Mouse (Mus musculus): ENCODE results near the gene Usp33.

Gene Usp33

DNA sequence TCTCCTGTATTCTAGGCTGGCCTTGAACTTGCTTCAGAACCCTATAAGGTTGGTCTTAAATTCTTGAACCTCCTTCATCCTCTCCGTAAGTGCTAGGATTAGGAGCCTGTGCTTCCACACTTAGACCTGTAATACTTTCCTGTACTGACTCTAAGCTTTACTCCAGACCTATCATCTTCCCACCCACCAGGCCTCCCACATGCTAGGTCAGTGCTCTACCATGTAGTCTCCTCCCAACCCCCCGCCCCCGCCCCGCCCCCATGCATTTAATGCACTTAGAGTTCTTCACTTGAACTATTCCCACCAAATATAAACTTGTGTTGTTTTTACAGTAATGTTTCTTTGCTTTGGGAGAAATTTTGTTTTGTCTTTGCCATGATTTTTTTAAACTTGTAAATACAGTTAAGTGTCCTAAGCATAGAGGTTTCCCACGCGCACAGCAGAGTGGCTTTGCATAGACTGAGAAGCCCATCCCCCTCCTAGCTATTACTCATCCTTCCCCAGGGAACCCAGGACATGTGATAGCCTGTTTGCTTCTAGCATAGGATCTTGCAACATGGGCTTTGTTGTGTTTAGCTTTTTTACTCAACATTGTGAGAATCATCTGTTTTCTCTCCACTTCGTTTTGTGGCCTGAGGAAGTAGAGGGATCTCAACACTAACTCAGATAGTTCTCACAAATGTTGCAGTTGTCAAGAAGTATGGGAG, 55.8 kb downstream of the Usp33 start:
- no peak for DNase-seq (ENCODE audit: low read depth)

DNA sequence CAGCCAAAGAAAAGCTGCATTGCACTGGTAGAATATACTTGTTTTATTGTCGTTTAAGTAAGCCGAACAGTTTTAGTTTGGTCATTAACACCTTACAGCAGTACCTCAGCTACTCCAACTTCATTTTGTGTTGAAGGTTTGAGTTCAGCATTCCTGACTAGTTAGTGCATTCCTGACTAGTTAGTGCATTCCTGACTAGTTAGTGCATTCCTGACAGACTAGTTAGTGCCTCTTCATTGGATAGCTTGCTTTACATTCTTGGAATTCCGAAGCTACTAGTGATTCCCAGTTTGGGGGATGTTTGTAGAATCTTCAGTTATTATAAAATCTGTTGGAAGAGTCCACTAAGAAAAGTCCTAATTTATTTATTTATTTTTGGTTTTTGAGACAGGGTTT, 56.4 kb downstream of the Usp33 start:
- DNase-seq (ENCODE audit: low read depth) = no peak

DNA sequence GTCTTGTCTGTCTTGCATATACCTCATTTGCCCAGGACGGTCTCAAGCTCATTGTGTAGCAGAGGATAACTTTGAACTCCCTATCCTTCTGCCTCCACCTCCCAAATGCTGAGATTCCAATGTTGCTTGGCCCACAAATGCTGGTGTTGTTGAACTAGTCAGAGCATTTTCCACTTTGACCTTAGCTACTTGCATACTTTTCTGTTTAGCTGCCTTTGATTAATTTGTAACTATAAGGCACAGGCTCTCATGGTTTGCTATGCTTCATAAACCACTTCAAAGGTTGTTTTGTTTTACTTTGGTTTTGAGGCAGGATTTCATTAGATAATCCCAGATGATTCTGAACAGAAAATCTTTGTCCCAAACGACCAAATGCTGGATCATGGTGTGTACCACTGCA, 57.5 kb downstream of the Usp33 start:
- no peak for DNase-seq (ENCODE audit: low read depth)

DNA sequence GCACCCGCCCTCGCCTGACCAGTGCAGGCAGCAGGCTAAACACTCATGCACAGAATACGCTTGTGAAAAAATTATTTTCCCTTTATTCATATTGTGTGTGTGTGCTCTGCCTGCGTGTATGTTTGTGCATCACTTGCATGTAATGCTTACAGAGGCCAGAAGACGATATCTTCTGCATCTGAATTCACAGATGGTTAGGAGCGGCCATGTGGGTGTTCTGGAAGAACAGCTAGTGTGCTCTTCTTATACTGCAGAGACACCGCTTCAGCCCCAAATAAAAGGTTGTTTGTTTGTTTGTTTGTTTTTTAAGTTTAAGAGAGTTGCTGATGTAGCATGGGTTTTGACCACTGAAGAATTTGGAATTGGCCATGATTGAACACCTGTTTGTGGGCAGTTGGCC, 59.1 kb downstream of the Usp33 start:
- DNase-seq (ENCODE audit: low read depth) = no peak

DNA sequence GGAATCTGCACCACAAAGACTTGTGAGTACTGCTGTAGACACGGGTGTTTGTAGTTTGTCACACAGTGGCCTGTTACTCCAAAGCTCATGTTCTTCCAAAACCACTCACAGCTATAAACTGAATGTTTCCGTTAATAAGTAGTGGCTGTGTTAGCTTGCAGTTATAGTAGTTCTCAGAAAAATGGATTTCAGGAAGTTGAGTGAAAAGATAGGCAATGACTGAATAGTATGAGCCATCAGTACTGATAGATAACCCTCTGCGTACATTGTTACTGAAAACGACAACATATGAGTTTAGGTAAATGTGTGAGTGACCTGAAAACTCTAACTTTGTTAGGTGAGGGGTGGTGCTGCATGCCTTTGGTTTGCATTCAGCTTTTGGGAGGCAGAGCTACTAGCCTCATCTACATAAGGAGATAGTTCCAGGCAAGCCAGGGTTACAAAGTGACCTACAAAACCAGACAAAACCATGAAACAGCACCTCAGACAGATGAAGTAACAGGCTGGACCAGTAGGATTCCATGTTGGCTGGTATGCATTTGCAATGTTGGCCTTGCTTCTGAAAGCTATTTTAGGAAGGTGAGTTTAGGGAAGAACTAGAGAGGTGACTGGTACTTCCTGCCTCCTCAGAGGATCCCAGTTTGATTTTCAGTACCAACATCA, 59.8 kb downstream of the Usp33 start:
- DNase-seq (ENCODE audit: low read depth) = no peak

DNA sequence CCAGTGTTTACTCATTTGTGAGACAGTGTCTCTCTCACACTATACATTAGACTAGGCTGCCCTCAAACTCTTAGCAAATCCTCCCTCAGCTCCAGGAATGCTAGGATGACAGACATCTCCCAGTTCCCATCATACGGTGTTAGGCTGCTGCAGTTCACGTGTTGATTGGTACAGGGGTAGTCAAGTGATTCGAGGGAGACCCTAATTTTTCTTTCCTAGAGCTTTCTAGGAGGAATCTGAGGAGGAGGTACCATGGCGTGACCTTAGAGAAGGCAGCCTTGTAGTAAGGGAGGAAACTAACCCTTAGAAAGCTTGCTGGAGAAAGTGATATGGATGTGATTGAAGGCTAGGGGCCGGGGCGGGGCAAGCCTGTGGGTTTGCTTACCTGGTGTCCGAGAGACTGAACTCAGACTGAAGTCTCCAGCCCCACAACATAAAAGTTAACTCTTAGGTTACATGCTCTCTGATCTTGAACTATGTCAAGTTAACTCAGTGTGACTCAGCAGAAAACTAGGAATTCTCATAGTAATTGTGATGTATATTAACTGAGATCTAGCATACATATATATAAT, 64.8 kb downstream of the Usp33 start:
- DNase-seq (ENCODE audit: low read depth) = no peak

DNA sequence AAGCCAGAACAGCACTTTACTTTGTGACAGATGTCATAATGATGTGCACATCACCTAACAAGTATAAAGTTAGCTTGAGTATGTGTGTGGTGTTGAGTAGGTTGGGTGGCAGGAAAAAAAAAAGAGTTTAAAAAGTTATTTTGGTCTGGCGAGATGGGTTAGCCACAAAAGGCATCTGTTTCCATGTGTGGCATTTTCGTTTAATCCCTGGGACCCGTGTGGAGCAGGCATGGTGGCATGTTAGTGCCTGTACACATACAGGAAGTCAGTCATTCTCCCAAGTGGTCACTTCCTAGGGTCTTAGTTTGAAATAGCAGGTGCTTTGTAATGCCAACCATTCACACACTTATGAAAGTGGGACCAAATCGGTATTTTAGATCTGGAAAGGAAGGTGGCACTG, 66.1 kb downstream of the Usp33 start:
- DNase-seq (ENCODE audit: low read depth) = no peak

DNA sequence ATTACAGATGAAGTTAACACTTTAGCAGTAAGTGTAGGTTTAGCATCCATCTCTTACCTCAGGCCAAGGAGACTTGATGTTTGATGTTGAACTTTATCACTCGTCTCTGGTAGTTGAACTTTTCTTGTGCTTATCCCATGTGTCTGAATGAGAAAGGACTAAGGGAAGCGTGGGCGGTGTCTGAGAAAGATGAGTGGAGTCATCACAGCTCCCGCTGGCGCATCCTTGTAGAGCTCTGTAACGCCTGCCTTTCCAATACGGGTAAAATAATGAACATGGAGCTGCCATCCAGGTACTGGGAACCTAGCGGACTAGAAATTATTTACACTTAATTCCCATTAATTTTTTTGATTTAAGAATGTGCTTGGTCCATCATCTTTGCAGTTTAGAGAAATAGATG, 82.6 kb downstream of the Usp33 start:
- DNase-seq (ENCODE audit: low read depth) = no peak

DNA sequence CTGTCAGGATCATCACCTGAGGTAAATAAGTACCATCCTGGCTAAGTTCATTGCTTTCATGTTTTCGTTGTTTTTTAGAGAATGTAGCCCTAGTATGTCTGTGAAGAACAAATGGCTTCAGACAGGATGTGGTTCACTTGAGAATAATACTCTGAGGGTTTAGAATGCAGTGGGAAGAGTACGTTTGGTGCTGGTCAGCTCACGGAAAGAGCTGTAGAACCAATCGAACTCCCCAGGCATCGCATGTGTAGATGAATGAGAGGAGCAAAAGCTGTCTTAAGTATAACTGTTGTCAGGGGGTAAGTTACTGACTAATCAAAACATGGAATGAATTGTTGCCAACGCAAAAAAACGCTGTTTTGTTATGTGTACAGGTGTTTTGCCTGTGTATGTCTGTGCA, 86.4 kb downstream of the Usp33 start:
- no peak for DNase-seq (ENCODE audit: low read depth)

DNA sequence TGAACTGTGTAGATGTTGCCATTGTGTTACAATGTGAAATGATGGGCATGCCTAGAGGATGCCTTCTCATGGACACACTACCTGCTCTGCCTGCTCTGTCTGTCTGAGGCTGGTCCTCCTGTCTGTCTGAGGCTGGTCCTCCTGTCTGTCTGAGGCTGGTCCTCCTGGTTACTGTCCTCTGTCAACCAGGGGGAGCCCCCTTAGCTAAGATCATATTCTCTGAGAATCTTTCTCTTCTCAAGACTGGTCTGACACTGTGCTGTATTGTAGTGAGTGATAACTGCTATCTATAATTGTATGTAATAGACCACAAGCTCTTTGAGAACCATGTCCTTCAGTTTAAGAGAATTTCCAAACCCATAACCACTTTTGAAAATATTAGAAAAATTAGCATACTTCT, 89.3 kb downstream of the Usp33 start:
- no peak for DNase-seq (ENCODE audit: low read depth)

DNA sequence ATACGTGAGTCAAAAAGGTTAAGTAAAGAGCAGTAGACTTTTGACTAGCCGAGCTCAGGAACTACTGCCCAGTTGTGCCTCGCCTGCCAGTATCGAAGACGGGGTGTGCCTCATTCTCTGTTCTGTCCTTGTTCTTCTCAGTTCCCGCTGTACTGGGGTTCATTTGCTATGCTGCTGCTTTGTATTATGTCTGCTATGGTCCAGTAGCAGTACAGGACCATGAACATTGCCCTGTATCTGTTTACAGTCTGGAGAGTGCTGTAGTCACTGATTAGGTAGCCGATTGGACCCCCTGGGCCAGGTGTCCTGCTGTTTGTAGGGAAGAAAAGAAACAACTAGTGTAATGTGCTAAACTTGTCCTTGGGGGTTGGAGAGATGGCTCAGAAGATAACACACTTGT, 91.8 kb downstream of the Usp33 start:
- no peak for DNase-seq (ENCODE audit: low read depth)

DNA sequence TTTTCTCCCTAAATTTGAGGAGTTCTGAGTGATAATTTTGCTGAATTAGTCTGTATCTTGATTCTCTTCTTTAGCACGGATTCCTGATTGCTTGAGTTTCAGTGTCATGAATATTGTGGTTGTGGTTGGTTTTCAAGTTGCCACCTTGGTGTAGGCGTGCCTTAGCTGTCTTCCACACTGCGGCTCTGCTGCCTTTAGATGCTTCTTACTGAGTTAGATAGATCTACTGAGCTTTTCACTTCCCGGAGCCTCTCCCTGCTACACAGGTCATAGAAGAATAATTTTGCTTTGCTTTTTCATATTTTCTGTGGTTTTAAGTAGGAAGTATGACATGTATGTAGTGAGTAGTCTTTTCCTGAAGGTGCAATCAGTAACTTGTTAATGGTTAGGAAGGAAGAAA, 96.5 kb downstream of the Usp33 start:
- no peak for DNase-seq (ENCODE audit: low read depth)

All from c-Kit-positive CD71-negative TER-119-negative erythroid progenitor cells, embryonic 14.5 days (primary cell).